Mouse (Mus musculus) cortical plate, adult 2 months (tissue): ENCODE measurements at regions not wholly inside any gene's neighbourhood (a gene's known extent, or its start where the extent isn't known, plus 50 kb on each side); places are given as distances from the start of the nearest gene placed in this dataset.

Experiments used
- CTCF ChIP-seq: fragments of 200-500 bp; IDR thresholded peaks from 2 replicates; pipeline ENCODE4 v1.5.1; 2011; ENCODE audit warnings: mild to moderate bottlenecking, control low read depth, low read length; ENCODE audit not compliant: insufficient read depth; ENCODE audit errors: extremely low read depth
- POLR2A ChIP-seq: fragments of 200-500 bp; IDR thresholded peaks from 2 replicates; pipeline ENCODE4 v1.6.1; 2011; ENCODE audit warnings: mild to moderate bottlenecking, low read length, control low read depth; ENCODE audit not compliant: insufficient read depth; ENCODE audit errors: extremely low read depth

DNA sequence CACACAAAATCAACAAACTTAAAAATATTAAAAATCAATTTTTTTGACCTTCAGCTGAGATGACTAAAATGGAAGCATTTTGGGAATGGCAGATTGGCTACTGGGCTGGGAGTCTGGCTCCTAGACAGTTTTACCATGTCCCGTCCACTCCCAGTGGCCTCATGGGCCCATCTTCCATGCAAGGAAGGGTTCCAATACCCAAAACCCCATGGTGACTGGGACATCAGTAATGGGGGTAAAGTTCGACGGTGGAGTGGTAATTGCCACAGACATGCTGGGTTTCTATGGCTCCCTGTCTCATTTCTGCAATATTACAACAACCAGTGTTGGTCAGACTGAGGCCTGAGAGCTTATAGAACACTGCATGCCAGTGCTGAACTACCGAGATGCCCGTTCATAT is 82.2 kb downstream of the Il20rb start:
- no peak for TF ChIP-seq CTCF
- no peak for TF ChIP-seq POLR2A
